Mouse (Mus musculus) layer of hippocampus, adult 2 months (tissue): ENCODE measurements at regions not wholly inside any gene's neighbourhood (a gene's known extent, or its start where the extent isn't known, plus 50 kb on each side); places are given as distances from the start of the nearest gene placed in this dataset.
A peak's percentile ranks its signal among the peaks of the same experiment; 100 is the strongest.

Source experiments
- DNase-seq, 2 experiments: peaks; one replicate each; pipeline ENCODE4 v3.0.0; 2022; ENCODE audit warnings: low spot score in 2 of 2
- H3K27ac ChIP-seq: fragments of 200-600 bp; 2 replicates; pipeline ENCODE4 v1.8.1; 2022
- H3K4me3 ChIP-seq: fragments of 200-600 bp; 2 replicates; pipeline ENCODE4 v1.8.1; 2022; ENCODE audit warnings: mild to moderate bottlenecking
- CTCF ChIP-seq: fragments of 200-600 bp; conservative IDR thresholded peaks from 2 replicates; pipeline ENCODE4 v1.8.1; 2022; ENCODE audit warnings: antibody characterized with exemption, mild to moderate bottlenecking, moderate library complexity

DNA sequence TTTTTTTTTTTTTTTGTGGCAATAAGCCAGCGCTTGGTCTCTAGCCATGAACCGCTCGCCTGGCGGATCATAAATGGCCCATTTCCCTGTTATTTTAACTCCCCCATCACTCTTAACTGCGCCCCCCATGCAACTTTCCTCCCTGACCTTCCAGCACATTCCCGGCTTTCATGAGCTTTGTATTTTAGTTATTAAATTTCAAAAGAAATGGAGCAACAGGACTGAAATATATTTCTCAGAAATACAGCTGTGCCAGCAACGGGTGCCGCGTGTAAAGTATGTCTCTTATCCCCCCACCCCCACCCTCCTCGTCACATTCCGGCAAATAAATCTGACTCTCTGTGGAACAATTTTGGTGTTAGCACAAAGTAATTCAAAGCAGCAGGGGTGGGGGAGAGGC, 83.2 kb upstream of the Tas2r119 start:
- no peak for TF ChIP-seq CTCF
- peak overlapping the region; percentile 13; the same call in 1 of the 2 replicates for H3K4me3 ChIP-seq
- DNase-seq, result no peak
- no peak overlapping the region for H3K27ac ChIP-seq

- DNase-seq, result no peak
- Histone ChIP-seq H3K27ac (no peak overlapping the region), H3K4me3 (no peak overlapping the region)
- no peak for TF ChIP-seq CTCF
These were observed 81.5 kb upstream of the Tas2r119 start for GRCm38 (mm10) chr15:32095554-32095953.

DNA sequence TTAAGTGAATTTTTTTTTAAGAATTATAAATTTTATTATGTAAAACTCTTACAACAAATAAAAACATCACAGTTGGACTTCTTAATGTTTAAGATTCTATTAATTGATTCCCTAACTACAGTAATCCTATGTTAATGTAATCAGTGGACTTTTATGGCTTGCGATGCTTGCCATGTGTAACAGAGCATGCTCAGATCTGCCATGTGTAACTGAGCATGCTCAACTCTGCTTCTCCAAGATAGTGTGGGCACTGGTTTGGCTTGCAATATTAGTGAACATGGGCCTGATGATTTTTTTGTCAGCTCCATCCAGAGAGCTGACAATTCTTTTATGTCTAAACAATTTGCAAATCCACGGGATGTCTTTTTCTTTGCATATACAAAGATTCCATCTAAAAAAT, 66.4 kb upstream of the Tas2r119 start:
- H3K4me3 ChIP-seq, result no peak overlapping the region
- no peak overlapping the region for H3K27ac ChIP-seq
- TF ChIP-seq CTCF, result no peak
- DNase-seq, result no peak
